Mouse (Mus musculus): ENCODE data around the gene Gnai1. TPM values are rescaled to one million over a fixed set of nuclear protein-coding genes. Genes with fewer than 3 reads are reported as not detected.

The Gnai1 gene
- polyA plus RNA-seq, 3 experiments from 2014 or later, result not detected

GRCm38 (mm10) chr5:18282095-18282494 lies 78.1 kb downstream of the Gnai1 start:
- no peak for ATAC-seq

- no peak for ATAC-seq
Observed at GRCm38 (mm10) chr5:18274352-18274940, 85.7 kb downstream of the Gnai1 start.

- no peak for ATAC-seq
Observed at GRCm38 (mm10) chr5:18273291-18274284, 86.6 kb downstream of the Gnai1 start.

- no peak for ATAC-seq
Observed at GRCm38 (mm10) chr5:18250379-18251017, 109.7 kb downstream of the Gnai1 start.

- no peak for ATAC-seq
Observed at GRCm38 (mm10) chr5:18249132-18249531, 111.0 kb downstream of the Gnai1 start.

GRCm38 (mm10) chr5:18229396-18229795 lies 130.8 kb downstream of the Gnai1 start:
- ATAC-seq, result no peak

GRCm38 (mm10) chr5:18228866-18229265 lies 131.3 kb downstream of the Gnai1 start:
- ATAC-seq, result no peak

GRCm38 (mm10) chr5:18220873-18221272 lies 139.3 kb downstream of the Gnai1 start:
- no peak for ATAC-seq

- no peak for ATAC-seq
Observed at GRCm38 (mm10) chr5:18218292-18218691, 141.9 kb downstream of the Gnai1 start.

GRCm38 (mm10) chr5:18217856-18218255 lies 142.3 kb downstream of the Gnai1 start:
- no peak for ATAC-seq
